Mouse (Mus musculus) NIH3T3 (cell line): ENCODE measurements around the gene Satb1.

Experiments used
- DNase-seq: peaks from one replicate; pipeline ENCODE4 v3.0.0-alpha.2; 2012; ENCODE audit warnings: low read depth

Gene Satb1

GRCm38 (mm10) chr17:51832900-51833577 is at the start of gene Satb1:
Gene Satb1, minus strand, starts transcription at chr17:51833290.
- DNase-seq = no peak

- no peak for DNase-seq
Measured at GRCm38 (mm10) chr17:51882566-51882965, 49.5 kb upstream of the Satb1 start.

GRCm38 (mm10) chr17:51880895-51881622 is 48.0 kb upstream of the Satb1 start:
- DNase-seq = no peak

GRCm38 (mm10) chr17:51880221-51880620 is 47.1 kb upstream of the Satb1 start:
- no peak for DNase-seq

GRCm38 (mm10) chr17:51879736-51880135 is 46.6 kb upstream of the Satb1 start:
- no peak for DNase-seq

- DNase-seq = no peak
Measured at GRCm38 (mm10) chr17:51879171-51879570, 46.1 kb upstream of the Satb1 start.

GRCm38 (mm10) chr17:51876471-51876870 is 43.4 kb upstream of the Satb1 start:
- no peak for DNase-seq

GRCm38 (mm10) chr17:51857616-51858015 is 24.5 kb upstream of the Satb1 start:
- no peak for DNase-seq

GRCm38 (mm10) chr17:51856332-51856731 is 23.2 kb upstream of the Satb1 start:
- no peak for DNase-seq

GRCm38 (mm10) chr17:51855261-51855660 is 22.2 kb upstream of the Satb1 start:
- DNase-seq = no peak

GRCm38 (mm10) chr17:51853952-51854351 is 20.9 kb upstream of the Satb1 start:
- no peak for DNase-seq

- DNase-seq = no peak
Measured at GRCm38 (mm10) chr17:51840596-51840995, 7.5 kb upstream of the Satb1 start.

- no peak for DNase-seq
Measured at GRCm38 (mm10) chr17:51839484-51839883, 6.4 kb upstream of the Satb1 start.

- DNase-seq = no peak
Measured at GRCm38 (mm10) chr17:51836901-51837300, 3.8 kb upstream of the Satb1 start.

- no peak for DNase-seq
Measured at GRCm38 (mm10) chr17:51836243-51836642, 3.2 kb upstream of the Satb1 start.

- DNase-seq = no peak
Measured at GRCm38 (mm10) chr17:51833578-51834361, 680 bp upstream of the Satb1 start.

GRCm38 (mm10) chr17:51832421-51832875 is 642 bp downstream of the Satb1 start:
- no peak for DNase-seq

GRCm38 (mm10) chr17:51831702-51832420 is 1.2 kb downstream of the Satb1 start:
- no peak for DNase-seq

GRCm38 (mm10) chr17:51831121-51831701 is 1.9 kb downstream of the Satb1 start:
- no peak for DNase-seq

- DNase-seq = no peak
Measured at GRCm38 (mm10) chr17:51829436-51829835, 3.7 kb downstream of the Satb1 start.

GRCm38 (mm10) chr17:51827922-51828410 is 5.1 kb downstream of the Satb1 start:
- DNase-seq = no peak
